Mouse (Mus musculus): ENCODE data around the gene Fbxw4.

Gene Fbxw4

DNA sequence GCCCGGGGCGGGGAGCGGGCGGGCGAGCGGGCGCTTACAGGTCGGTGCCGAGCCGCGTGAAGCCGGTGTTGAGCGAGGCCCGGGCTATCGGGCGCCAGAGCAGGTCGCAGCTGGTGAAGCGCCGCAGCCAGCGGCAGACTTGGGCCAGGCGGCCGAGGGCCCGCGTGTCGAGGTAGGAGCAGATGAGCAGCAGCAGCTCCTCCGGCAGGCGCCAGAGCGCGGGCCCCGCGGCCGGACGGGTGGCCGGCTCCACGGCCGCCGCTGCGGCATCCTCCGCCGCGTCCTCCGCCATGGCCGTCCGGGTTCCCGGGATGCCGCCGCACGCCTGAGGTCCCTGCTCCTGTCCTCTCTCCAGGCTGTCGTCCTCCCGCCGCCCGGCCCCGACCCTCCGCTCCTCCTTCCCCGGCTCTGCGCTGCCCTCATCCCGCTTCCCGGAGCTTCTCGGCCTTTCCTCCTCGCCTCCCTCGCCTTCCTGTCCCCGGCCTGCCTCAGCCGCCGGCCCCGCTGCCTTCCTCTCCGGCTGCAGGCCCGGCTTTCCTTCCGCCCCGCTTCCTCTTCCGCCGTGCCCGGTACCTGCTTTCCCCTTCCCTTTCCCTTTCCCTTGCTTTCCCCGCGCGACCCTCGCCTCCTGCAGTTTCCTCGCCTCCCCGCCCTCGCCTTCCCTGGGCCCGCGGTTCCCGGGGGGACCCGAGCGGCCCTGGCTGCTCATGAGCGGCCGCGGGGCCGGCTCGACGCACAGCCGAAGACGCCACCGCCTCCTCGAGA is at the start of gene Fbxw4:
Fbxw4 (minus strand) TSS at position 575 of the 765 bp plus-strand sequence.
- DNase-seq (ENCODE audit: low spot score) = peak; percentile 63

- no peak for DNase-seq (ENCODE audit: low spot score)
These were observed 48.6 kb upstream of the Fbxw4 start for GRCm38 (mm10) chr19:45708704-45709103.

- no peak for DNase-seq (ENCODE audit: low spot score)
These were observed 36.1 kb upstream of the Fbxw4 start for GRCm38 (mm10) chr19:45696281-45696600.

DNA sequence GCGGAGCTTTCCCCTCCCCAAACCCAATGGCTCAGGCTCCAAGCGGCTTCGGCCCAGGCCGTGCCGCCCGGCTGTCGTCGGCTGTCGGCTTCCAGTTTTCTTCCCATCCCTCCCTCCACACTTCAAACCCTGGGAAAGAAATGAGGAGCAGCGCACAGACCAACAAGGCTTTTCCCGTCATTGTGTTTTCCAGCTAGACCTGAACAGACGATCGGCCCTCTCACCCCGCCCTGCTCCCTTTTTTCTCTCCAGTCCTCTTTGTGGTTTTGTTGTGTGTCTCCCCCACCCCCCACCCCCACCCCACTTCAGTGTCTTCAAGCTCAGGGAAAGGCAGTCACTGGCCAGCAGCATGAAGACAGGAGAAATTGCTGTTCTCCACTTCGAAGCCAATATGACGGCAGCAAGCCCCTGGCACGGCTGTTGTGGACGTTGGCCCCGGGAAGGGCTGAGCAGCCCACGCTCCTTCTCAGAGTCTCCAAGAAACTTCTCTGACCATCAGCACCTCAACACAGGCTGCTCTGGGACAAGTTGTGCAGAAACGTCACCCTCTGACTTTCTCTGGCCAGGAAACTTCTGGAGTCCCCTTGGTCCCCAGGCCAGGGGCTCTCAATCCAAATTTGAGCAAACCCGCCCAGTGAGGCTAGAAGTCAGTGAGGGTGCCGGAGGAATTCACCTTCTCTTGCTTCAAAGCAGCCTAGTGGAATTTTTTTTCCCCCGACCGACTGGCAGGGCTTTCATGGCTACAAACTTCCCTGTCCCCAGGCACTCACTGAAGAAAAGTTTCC is 35.6 kb upstream of the Fbxw4 start:
- DNase-seq (ENCODE audit: low spot score) = no peak

DNA sequence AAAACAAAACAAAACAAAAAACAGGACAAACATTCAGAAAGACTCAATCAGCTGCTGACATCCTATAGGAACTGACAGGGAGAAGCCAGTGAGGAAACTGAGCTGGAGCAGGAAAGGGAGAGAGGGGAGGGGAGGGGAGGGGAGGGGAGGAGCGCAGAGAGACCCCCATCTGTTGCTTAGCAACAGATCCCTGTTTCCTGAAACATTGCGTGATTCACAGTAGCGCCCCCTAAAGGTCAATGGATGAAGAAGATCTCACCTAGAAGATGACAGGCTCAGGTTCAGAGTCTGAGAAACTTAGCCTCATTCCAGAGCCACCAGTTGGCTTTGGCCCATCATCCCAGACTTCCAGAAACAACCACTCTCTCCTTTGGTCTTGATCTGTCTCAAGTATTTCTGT is 33.9 kb upstream of the Fbxw4 start:
- no peak for DNase-seq (ENCODE audit: low spot score)

DNA sequence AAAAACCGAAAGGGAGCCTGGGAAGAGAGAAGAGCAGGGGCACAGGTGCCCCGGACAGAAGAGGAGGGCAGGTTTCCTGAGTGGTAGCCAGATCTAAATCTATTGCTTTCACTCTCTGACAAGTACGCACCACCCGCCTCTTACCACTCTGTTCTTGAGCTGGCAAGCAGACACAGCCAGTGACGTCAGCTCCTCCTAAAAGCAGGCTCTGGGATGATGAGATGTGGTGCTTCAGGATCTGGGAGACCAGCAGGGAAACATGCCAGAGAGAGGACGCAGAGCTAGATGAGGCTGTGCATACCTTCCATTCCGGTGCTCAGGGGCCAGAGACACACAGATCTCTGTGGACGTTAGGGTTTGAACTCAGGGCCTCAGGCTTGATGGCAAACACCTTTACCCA is 32.1 kb upstream of the Fbxw4 start:
- DNase-seq (ENCODE audit: low spot score) = no peak

DNA sequence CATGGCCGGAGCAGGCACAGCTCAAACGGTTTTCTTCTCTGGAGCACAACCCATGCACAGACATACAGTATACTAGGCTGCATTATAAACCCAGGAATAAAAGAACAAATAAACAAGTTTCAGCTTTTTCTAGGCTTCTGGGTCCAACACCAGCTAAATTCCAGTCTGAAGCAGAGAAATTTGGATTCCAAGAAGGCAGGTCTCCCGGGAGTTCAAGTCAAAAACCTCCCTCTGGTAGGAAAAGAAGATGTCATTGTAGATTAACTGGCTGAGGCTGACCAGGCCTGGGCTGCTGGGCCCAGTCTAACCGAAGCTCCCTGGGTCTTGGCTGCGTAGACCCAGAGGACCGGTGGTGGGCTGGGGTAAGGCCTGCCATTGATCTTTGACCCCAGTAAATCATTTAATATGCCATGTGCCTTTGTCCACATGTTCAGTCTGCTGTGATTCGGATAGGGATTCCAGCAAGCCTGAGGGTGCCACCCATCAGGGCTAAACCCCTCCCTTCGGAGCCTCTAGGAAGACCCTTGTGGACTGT is 31.0 kb upstream of the Fbxw4 start:
- peak; percentile 27 for DNase-seq (ENCODE audit: low spot score)

GRCm38 (mm10) chr19:45687001-45687400 is 26.9 kb upstream of the Fbxw4 start:
- no peak for DNase-seq (ENCODE audit: low spot score)

DNA sequence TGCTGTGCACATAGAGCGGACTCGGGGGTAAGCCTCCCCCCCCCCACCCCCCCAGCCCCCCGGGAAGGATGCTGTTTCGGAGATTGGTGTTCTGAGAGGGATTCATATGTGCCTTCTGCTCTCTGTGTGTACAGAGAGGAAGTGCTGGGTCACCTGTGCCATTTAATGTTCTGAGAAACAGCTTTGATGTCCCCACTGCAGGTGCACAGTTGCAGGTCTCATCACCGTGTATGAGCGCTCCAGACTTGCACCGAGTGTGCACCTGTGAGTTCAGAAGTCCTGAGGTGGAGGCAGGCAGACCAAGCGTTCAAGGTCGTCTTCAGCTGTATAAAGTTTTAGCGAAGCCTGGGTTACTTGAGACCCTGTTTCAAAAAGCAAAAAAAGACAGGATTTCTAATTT is 23.6 kb upstream of the Fbxw4 start:
- no peak for DNase-seq (ENCODE audit: low spot score)

DNA sequence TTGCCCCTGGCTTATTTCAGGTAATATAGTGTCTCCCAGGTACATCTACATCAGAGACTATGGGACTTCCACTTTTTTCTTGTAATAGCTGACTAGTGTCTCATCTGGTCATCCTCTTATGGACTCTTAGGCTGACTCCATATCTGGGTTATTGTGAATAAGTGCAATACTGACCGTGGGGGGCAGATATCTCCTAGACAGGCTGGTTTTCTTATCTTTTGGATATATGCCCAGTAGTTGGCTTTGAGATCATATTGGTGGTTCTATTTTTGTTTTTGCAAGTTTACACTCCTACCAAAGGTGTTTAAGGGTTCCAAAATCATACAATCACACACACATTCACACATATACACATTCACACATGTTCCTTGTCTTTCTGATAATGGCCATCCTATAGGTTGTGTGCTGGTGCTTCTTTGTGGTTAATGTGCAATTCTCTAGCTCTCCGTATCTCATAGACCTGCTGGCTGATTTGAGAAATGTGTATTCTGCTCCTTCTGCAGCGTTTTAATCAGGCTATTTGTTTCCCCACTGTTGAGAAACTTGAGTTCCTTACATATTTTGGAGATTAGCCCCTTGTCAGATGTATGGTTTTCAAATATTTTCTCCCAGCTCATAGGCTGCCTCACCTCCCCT is 20.5 kb upstream of the Fbxw4 start:
- DNase-seq (ENCODE audit: low spot score) = no peak

DNA sequence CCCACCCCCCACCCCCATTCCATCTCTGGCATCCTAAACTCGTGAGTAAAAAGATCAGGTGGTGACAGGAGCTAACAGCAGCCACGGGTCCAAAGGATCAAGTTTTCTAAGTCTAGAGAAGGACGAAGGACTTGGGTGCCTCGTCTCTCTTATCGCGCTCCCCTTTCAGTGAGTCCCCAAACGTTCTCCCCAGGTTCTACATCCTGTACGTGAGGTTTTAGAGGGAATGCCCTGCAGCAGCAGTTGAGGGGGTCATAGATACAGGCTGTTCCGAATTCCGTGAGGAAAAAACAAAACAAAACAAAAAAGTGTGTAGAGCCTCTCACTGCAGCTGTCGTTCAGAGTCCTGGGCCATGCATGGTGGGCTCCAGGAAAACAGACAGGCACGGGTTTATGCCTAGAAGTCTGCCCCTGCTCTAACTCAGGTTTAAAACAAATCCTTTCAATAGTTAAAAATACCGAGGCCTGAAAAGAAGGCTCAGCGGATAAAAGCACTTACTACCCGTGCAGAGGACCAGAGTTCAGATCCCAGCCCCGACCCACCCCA is 16.7 kb upstream of the Fbxw4 start:
- no peak for DNase-seq (ENCODE audit: low spot score)

GRCm38 (mm10) chr19:45675720-45676581 is 15.8 kb upstream of the Fbxw4 start:
- no peak for DNase-seq (ENCODE audit: low spot score)

GRCm38 (mm10) chr19:45675196-45675595 is 15.1 kb upstream of the Fbxw4 start:
- no peak for DNase-seq (ENCODE audit: low spot score)

- no peak for DNase-seq (ENCODE audit: low spot score)
These were observed 12.9 kb upstream of the Fbxw4 start for GRCm38 (mm10) chr19:45672971-45673370.

GRCm38 (mm10) chr19:45668986-45669385 is 8.9 kb upstream of the Fbxw4 start:
- no peak for DNase-seq (ENCODE audit: low spot score)

- DNase-seq (ENCODE audit: low spot score) = no peak
These were observed 3.7 kb upstream of the Fbxw4 start for GRCm38 (mm10) chr19:45663851-45664250.

DNA sequence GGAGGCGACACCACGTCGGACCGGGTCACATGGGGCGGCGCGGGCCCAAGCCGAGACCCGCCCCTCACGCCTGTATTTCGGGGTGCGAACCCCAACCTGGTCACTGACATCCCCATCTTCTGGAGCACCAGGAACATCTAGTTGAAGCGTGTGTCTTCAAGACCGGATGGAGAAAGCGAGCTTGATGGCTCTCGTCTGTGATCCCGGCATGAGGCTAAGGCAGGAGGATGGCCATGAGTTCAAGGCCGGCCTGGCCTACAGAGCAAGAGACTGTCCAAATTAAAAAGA is 335 bp upstream of the Fbxw4 start:
- no peak for DNase-seq (ENCODE audit: low spot score)

- peak; percentile 57 for DNase-seq (ENCODE audit: low spot score)
These were observed 793 bp downstream of the Fbxw4 start for GRCm38 (mm10) chr19:45659301-45659737.

GRCm38 (mm10) chr19:45658556-45659268 is 1.4 kb downstream of the Fbxw4 start:
- no peak for DNase-seq (ENCODE audit: low spot score)

DNA sequence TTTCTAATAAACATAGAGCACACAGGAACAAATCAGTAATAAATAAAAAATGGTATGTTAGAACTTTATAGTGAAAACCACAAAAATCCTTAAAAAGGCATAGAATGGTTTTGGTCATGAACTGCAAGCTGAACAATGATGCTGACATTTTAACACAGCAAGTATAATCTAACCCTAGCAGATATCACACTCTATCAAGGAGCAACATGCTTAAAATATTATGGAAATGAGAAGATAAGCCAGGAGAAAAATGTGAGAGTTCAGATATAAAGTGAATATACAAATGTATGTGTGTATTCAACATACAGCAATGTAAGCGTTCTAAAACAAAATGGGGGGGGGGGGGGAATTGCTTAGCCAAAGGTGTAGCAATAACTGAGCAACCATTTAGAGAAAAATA is 2.3 kb downstream of the Fbxw4 start:
- DNase-seq (ENCODE audit: low spot score) = no peak
